Mouse (Mus musculus) hindbrain, embryonic 16.5 days (tissue): ENCODE results near the gene Tle4. TPM values are rescaled to one million over a fixed set of nuclear protein-coding genes. Genes with fewer than 3 reads are reported as not detected.
A peak's percentile ranks its signal among the peaks of the same experiment; 100 is the strongest.

Source experiments
- ATAC-seq: fragments of 200-750 bp; cut with Nextera tagmentation; 2 replicates; pipeline ENCODE4 v1.8.0; 2017; ENCODE audit warnings: moderate TSS enrichment, moderate library complexity
- H3K27ac ChIP-seq: fragments of 300-500 bp; sonication (generic); 2 replicates; pipeline ENCODE4 v1.5.1; 2014; ENCODE audit warnings: low read depth, mild to moderate bottlenecking, control low read depth, low read length, moderate library complexity
- H3K27me3 ChIP-seq: fragments of 300-500 bp; sonication (generic); replicated peaks from 2 replicates; pipeline ENCODE4 v1.6.1; 2014; ENCODE audit warnings: low read length; ENCODE audit not compliant: control insufficient read depth, insufficient read depth
- H3K36me3 ChIP-seq: fragments of 300-500 bp; sonication (generic); 2 replicates; pipeline ENCODE4 v1.6.1; 2014; ENCODE audit warnings: mild to moderate bottlenecking, low read length, moderate library complexity, mixed read lengths; ENCODE audit not compliant: control insufficient read depth, insufficient read depth
- H3K4me1 ChIP-seq: fragments of 300-500 bp; sonication (generic); 2 replicates; pipeline ENCODE4 v1.6.1; 2014; ENCODE audit warnings: low read depth, low read length; ENCODE audit not compliant: control insufficient read depth, insufficient read depth
- H3K4me2 ChIP-seq: fragments of 300-500 bp; sonication (generic); 2 replicates; pipeline ENCODE4 v1.6.1; 2014; ENCODE audit warnings: mild to moderate bottlenecking, low read length, control low read depth, moderate library complexity
- H3K4me3 ChIP-seq: fragments of 300-500 bp; sonication (generic); 2 replicates; pipeline ENCODE4 v1.5.1; 2014; ENCODE audit warnings: mild to moderate bottlenecking, low read length, control low read depth, moderate library complexity
- H3K9ac ChIP-seq: fragments of 300-500 bp; sonication (generic); 2 replicates; pipeline ENCODE4 v1.6.1; 2014; ENCODE audit warnings: low read depth, mild to moderate bottlenecking, control low read depth, low read length, moderate library complexity
- H3K9me3 ChIP-seq: fragments of 300-500 bp; sonication (generic); 2 replicates; pipeline ENCODE4 v1.6.1; 2014; ENCODE audit warnings: mild to moderate bottlenecking, low read length, moderate library complexity; ENCODE audit not compliant: control insufficient read depth
- WGBS: fragments of 180-500 bp; shearing (Covaris S2); extraction: QIAGEN DNeasy Blood & Tissue Kit; methylation state at CpG from one replicate; pipeline ENCODE4 v1.1.7; 2014; 5-methylcytosine and 5-hydroxymethylcytosine counted together
- polyA plus RNA-seq: library from polyadenylated mRNA; unstranded; fragments of >200 nt; fragmentation: Nextera tagmentation; extraction: Ambion mirVana; gene quantifications from 2 replicates; pipeline ENCODE4 v1.2.1, GENCODE M21; 2015

Tle4 gene
- polyA plus RNA-seq, 1 experiment from 2014 or later, result 16.4 TPM

- WGBS, result 86% methylated on average over 4 of the region's 4 CpGs
- no peaks in the 10 kb centered on the region for H3K4me1 ChIP-seq
- no peak overlapping the region for H3K4me3 ChIP-seq
- no peak overlapping the region for H3K9ac ChIP-seq
- H3K27me3 ChIP-seq, result no peaks in the 10 kb centered on the region
- H3K4me2 ChIP-seq, result no peak overlapping the region
- no peaks in the 10 kb centered on the region for H3K9me3 ChIP-seq
- no peak for ATAC-seq
- no peak overlapping the region for H3K27ac ChIP-seq
- H3K36me3 ChIP-seq, result no peaks in the 10 kb centered on the region
These were observed 19.8 kb downstream of the Tle4 start for GRCm38 (mm10) chr19:14578016-14578415.

DNA sequence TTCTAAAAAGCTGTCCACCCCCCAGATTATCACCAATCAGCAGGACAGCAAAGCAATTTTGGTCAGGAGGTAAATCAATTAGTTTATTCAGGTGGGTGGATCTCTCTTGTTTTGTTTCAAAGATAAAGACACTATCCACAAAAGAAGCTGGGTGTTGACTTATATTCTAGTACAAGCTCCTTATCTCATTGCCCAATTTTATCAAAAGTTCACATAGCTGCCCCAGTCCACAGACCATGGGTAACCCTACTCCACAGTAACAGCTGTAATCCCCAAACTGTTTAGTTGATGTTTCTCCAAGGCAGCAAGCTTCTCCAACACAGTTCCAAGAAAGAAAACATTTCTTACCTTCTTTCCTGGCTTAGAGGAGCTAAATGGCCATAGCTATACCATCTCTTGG, 21.5 kb downstream of the Tle4 start:
- Histone ChIP-seq H3K27me3 (no peaks in the 10 kb centered on the region), H3K4me1 (no peaks in the 10 kb centered on the region), H3K9me3 (no peaks in the 10 kb centered on the region), H3K9ac (no peak overlapping the region), H3K4me3 (no peak overlapping the region), H3K4me2 (no peak overlapping the region), H3K27ac (no peak overlapping the region), H3K36me3 (no peaks in the 10 kb centered on the region)
- no peak for ATAC-seq

DNA sequence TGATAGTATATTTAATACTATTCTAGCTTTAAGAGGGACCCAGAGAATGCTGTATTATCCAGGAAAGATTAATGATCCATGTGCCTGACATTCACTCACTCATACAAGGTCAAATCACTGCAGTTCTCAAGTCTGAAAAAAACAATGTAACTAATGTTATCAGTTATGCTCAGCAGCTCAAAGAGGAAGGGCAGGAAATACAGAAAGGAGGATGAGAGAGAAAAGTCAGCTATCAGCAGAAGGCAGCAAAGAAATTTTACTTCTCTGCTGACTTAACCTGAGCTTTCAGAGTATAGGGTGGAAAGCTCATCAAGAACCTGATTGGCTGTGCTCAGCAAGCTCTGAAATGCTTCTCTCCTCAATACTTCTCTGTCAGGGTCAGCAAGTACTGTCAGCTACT, 29.0 kb downstream of the Tle4 start:
- no peaks in the 10 kb centered on the region for H3K9me3 ChIP-seq
- H3K9ac ChIP-seq, result no peak overlapping the region
- no peak for ATAC-seq
- peaks cover 5% of the 10 kb centered on the region; the same call in 1 of the 2 replicates for H3K4me1 ChIP-seq
- H3K27ac ChIP-seq, result no peak overlapping the region
- H3K36me3 ChIP-seq, result no peaks in the 10 kb centered on the region
- no peaks in the 10 kb centered on the region for H3K27me3 ChIP-seq
- H3K4me3 ChIP-seq, result no peak overlapping the region
- no peak overlapping the region for H3K4me2 ChIP-seq

GRCm38 (mm10) chr19:14567081-14567480, 30.8 kb downstream of the Tle4 start:
- Histone ChIP-seq H3K4me2 (no peak overlapping the region), H3K4me3 (no peak overlapping the region), H3K9me3 (no peaks in the 10 kb centered on the region), H3K27ac (no peak overlapping the region), H3K27me3 (no peaks in the 10 kb centered on the region), H3K36me3 (no peaks in the 10 kb centered on the region), H3K4me1 (peaks cover 5% of the 10 kb centered on the region; the same call in 1 of the 2 replicates), H3K9ac (no peak overlapping the region)
- 22% methylated on average over 3 of the region's 3 CpGs for WGBS
- peak; percentile 40 for ATAC-seq

DNA sequence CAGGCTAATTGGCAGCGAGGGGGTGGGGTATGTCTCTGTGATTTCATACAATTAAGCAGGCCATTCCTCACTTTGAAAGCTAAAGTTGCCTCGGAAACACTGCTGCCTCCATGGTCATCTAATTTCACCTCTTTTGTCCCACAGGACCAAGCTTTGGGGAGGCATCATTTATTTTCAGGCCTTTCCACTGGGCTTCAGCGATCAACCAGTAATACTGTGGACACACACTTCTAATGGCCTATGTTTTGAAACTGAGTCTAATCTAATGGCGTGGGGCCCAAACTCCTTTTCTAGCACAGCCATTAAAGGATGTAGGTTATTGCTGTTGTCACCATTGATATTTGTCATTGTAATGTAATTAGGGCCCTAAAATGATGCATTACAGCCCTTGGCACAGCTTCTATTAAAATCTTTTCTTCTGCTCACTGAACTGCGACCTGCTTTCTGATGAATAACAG, 31.3 kb downstream of the Tle4 start:
- WGBS, result 16% methylated on average over 5 of the region's 5 CpGs
- ATAC-seq, result peak; percentile 82
- Histone ChIP-seq H3K9me3 (no peaks in the 10 kb centered on the region), H3K27ac (no peak overlapping the region), H3K27me3 (no peaks in the 10 kb centered on the region), H3K4me2 (no peak overlapping the region), H3K4me3 (no peak overlapping the region), H3K9ac (no peak overlapping the region), H3K36me3 (no peaks in the 10 kb centered on the region), H3K4me1 (peaks cover 5% of the 10 kb centered on the region; the same call in 1 of the 2 replicates)

DNA sequence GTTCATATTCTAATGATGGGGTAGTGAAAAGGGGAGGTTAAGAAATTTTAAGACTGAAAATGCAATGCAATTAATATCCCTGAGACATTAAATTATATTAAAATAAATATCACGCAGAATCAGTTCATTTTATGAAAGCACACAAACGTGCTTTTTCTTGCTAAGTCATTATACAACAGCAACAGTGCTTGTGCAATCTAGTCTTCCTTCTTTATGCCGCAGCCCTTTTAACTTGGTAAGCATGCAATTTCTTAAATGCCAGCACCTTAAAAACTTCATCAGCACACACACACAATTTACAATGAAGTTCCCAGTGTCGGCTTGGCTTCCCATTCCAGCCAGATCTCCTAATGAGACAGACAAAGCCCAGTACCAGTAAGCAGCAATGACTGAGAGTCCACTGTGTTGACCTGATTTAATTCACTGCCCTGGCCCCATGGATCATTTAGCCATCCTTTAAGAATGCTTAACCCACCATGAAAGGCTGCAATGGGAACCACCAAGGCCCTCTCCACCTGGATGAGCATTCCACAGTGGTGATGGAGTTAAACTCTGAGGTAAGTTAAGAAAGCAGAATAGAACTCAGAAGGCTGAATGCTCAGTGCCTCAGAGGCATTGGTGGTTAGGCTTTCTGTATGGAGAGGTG, 32.3 kb downstream of the Tle4 start:
- ATAC-seq, result no peak
- no peaks in the 10 kb centered on the region for H3K27me3 ChIP-seq
- H3K36me3 ChIP-seq, result no peaks in the 10 kb centered on the region
- H3K4me3 ChIP-seq, result no peak overlapping the region
- H3K27ac ChIP-seq, result no peak overlapping the region
- peaks cover 5% of the 10 kb centered on the region; the same call in 1 of the 2 replicates for H3K4me1 ChIP-seq
- H3K9ac ChIP-seq, result no peak overlapping the region
- no peaks in the 10 kb centered on the region for H3K9me3 ChIP-seq
- no peak overlapping the region for H3K4me2 ChIP-seq
- 38% methylated on average over 4 of the region's 4 CpGs for WGBS

- no peak overlapping the region for H3K4me3 ChIP-seq
- H3K9me3 ChIP-seq, result no peaks in the 10 kb centered on the region
- H3K9ac ChIP-seq, result no peak overlapping the region
- ATAC-seq, result no peak
- H3K36me3 ChIP-seq, result no peaks in the 10 kb centered on the region
- H3K27me3 ChIP-seq, result no peaks in the 10 kb centered on the region
- H3K27ac ChIP-seq, result no peak overlapping the region
- WGBS, result 86% methylated on average over 4 of the region's 4 CpGs
- peaks cover 5% of the 10 kb centered on the region; the same call in 1 of the 2 replicates for H3K4me1 ChIP-seq
- no peak overlapping the region for H3K4me2 ChIP-seq
These were observed 34.4 kb downstream of the Tle4 start for GRCm38 (mm10) chr19:14563273-14563959.

DNA sequence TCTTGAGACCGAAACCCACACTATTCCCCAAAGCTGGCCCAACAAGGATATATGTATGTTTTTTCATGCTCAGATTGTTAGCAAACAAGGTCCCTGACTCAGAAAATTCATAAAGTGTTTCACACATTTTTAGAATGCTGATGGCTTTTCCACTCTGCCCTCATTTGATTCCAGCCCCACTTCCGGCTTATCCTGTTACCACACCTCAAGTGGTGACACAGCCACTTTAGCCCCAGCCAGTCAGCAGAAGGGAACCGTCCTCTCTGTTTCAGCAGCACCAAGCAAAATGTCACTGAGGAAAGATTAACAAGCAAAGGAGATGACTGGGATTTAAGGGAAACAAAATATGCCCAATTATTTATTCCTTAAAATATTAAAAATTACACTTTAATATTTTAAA, 50.0 kb downstream of the Tle4 start:
- WGBS, result 90% methylated on average over 3 of the region's 3 CpGs
- no peak overlapping the region for H3K27ac ChIP-seq
- no peak overlapping the region for H3K4me3 ChIP-seq
- no peak overlapping the region for H3K9ac ChIP-seq
- no peak overlapping the region for H3K4me2 ChIP-seq
- no peak for ATAC-seq
- no peaks in the 10 kb centered on the region for H3K36me3 ChIP-seq
- H3K9me3 ChIP-seq, result no peaks in the 10 kb centered on the region
- no peaks in the 10 kb centered on the region for H3K4me1 ChIP-seq
- no peaks in the 10 kb centered on the region for H3K27me3 ChIP-seq

DNA sequence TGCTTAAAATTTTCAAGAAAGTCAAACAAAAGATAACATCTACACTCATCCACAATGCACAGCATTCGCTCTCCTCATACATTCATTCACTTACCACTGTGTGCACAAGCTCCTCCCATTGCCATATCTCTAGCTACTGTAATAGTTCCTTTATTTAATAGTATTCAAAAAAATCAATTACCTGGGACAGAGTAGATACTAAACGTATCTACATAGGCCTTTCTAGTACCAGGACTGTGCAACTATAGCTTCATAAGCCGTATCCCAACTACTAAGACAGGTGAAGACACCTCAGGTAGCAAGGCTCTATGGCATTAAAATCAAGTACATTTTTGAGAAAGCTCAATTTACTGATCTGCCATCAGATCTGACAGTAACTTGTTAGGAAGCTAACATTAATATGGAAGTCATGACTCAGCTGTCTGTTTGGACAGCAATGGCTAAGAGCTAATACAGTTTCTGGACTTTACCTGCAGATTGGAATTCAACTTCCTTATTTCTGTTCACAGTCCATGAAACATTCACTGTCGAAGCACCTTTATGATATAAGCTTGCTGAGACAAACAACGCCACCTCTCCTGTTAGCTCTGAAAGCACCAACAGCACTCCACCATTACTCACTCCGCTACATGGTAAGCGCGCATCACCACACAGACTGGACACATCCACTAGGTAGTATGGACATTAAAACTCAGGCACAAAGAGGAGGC, 50.6 kb downstream of the Tle4 start:
- no peak overlapping the region for H3K4me3 ChIP-seq
- H3K9me3 ChIP-seq, result no peaks in the 10 kb centered on the region
- WGBS, result 93% methylated on average over 8 of the region's 8 CpGs
- no peak for ATAC-seq
- H3K4me2 ChIP-seq, result no peak overlapping the region
- no peak overlapping the region for H3K9ac ChIP-seq
- no peak overlapping the region for H3K27ac ChIP-seq
- no peaks in the 10 kb centered on the region for H3K4me1 ChIP-seq
- no peaks in the 10 kb centered on the region for H3K36me3 ChIP-seq
- no peaks in the 10 kb centered on the region for H3K27me3 ChIP-seq
